Mouse (Mus musculus) spleen, adult 2 months (tissue): ENCODE measurements around the gene Slc24a3.

Experiments
- CTCF ChIP-seq: fragments of 200-500 bp; IDR thresholded peaks from 2 replicates; pipeline ENCODE4 v1.5.1; 2011; ENCODE audit warnings: mild to moderate bottlenecking, inconsistent platforms; ENCODE audit not compliant: insufficient read depth, insufficient read length, insufficient replicate concordance; ENCODE audit errors: extremely low read depth
- POLR2A ChIP-seq: fragments of 200-500 bp; IDR thresholded peaks from 2 replicates; pipeline ENCODE4 v1.6.1; 2011; ENCODE audit warnings: low read depth, low read length, inconsistent platforms

- TF ChIP-seq CTCF (no peak), POLR2A (no peak)
These were observed 426.2 kb downstream of the Slc24a3 start for GRCm38 (mm10) chr2:145593649-145594347.
